Mouse (Mus musculus) liver, adult 2 months (tissue): ENCODE results near the gene Zfp865. TPM values are rescaled to one million over a fixed set of nuclear protein-coding genes. Genes with fewer than 3 reads are reported as not detected.

ENCODE experiments used
- DNase-seq: peaks from one replicate; pipeline ENCODE4 v3.0.0-alpha.2; 2011; ENCODE audit warnings: low read depth, low spot score; ENCODE audit errors: extremely low read depth
- H3K27ac ChIP-seq: fragments of 200-500 bp; replicated peaks from 2 replicates; pipeline ENCODE4 v1.5.1; 2012; ENCODE audit warnings: low read depth, mild to moderate bottlenecking, control low read depth, inconsistent platforms, low read length; ENCODE audit not compliant: insufficient read depth
- H3K27me3 ChIP-seq: fragments of 200-500 bp; 2 replicates; pipeline ENCODE4 v1.6.1; 2012; ENCODE audit warnings: mild to moderate bottlenecking, moderate library complexity, low read length, inconsistent platforms; ENCODE audit not compliant: control insufficient read depth, insufficient read depth
- H3K36me3 ChIP-seq: fragments of 200-500 bp; 2 replicates; pipeline ENCODE4 v1.6.1; 2012; ENCODE audit warnings: low read length, inconsistent platforms; ENCODE audit not compliant: control insufficient read depth, insufficient read depth
- H3K4me1 ChIP-seq: fragments of 200-500 bp; 2 replicates; pipeline ENCODE4 v1.6.1; 2011; ENCODE audit warnings: low read length; ENCODE audit not compliant: control insufficient read depth, insufficient read depth
- H3K4me3 ChIP-seq: fragments of 200-500 bp; 2 replicates; pipeline ENCODE4 v1.5.1; 2011; ENCODE audit warnings: low read depth, mild to moderate bottlenecking, control low read depth, low read length, moderate library complexity; ENCODE audit not compliant: insufficient read depth
- H3K79me2 ChIP-seq: fragments of 200-500 bp; 2 replicates; pipeline ENCODE4 v1.6.1; 2012; ENCODE audit warnings: inconsistent platforms, mild to moderate bottlenecking, low read length, moderate library complexity; ENCODE audit not compliant: control insufficient read depth, insufficient read depth
- H3K9ac ChIP-seq: fragments of 200-500 bp; 2 replicates; pipeline ENCODE4 v1.6.1; 2012; ENCODE audit warnings: low read depth, mild to moderate bottlenecking, control low read depth, inconsistent platforms, low read length
- CTCF ChIP-seq: fragments of 200-500 bp; IDR thresholded peaks from 2 replicates; pipeline ENCODE4 v1.5.1; 2011; ENCODE audit warnings: low read depth, low read length, control low read depth
- POLR2A ChIP-seq: fragments of 200-500 bp; IDR thresholded peaks from 2 replicates; pipeline ENCODE4 v1.6.1; 2011; ENCODE audit warnings: low read length, control low read depth; ENCODE audit not compliant: insufficient read depth; ENCODE audit errors: extremely low read depth
- WGBS: fragments of 180-500 bp; shearing (Covaris S2); methylation state at CpG from one replicate; pipeline ENCODE4 v1.1.7; 2018; 5-methylcytosine and 5-hydroxymethylcytosine counted together
- polyA plus RNA-seq: library from polyadenylated mRNA; depleted of rRNA; stranded (reverse); fragments of >200 nt; gene quantifications from 2 replicates; pipeline ENCODE4 v1.2.3, GENCODE M21; 2012
- total RNA-seq: library from RNA; depleted of rRNA; stranded (reverse); fragments of >200 nt; gene quantifications from 2 replicates; pipeline ENCODE4 v1.2.3, GENCODE M21; 2014

Zfp865 gene
- total and polyA plus RNA-seq, 2 experiments = 4.1 to 14.6 TPM

GRCm38 (mm10) chr7:4988250-4988649, 31.9 kb upstream of the Zfp865 start:
- no peak for DNase-seq
- no peaks in the 10 kb centered on the region; the same call in 1 of the 2 replicates for H3K27me3 ChIP-seq
- H3K4me3 ChIP-seq = no peak overlapping the region
- H3K36me3 ChIP-seq = no peaks in the 10 kb centered on the region
- 46% methylated on average over 2 of the region's 2 CpGs for WGBS
- no peak overlapping the region for H3K27ac ChIP-seq
- TF ChIP-seq POLR2A = no peak
- no peak for TF ChIP-seq CTCF
- no peaks in the 10 kb centered on the region for H3K79me2 ChIP-seq
- H3K4me1 ChIP-seq = no peaks in the 10 kb centered on the region
- H3K9ac ChIP-seq = no peak overlapping the region

GRCm38 (mm10) chr7:4993347-4993998, 26.7 kb upstream of the Zfp865 start:
- no peaks in the 10 kb centered on the region for H3K36me3 ChIP-seq
- H3K4me3 ChIP-seq = no peak overlapping the region
- 85% methylated on average over 55 of the region's 55 CpGs for WGBS
- no peaks in the 10 kb centered on the region for H3K79me2 ChIP-seq
- H3K27me3 ChIP-seq = no peaks in the 10 kb centered on the region; the same call in 1 of the 2 replicates
- no peak overlapping the region for H3K27ac ChIP-seq
- H3K4me1 ChIP-seq = peaks cover 4% of the 10 kb centered on the region; the same call in 1 of the 2 replicates
- no peak for DNase-seq
- no peak for TF ChIP-seq POLR2A
- TF ChIP-seq CTCF = no peak
- H3K9ac ChIP-seq = no peak overlapping the region

- Histone ChIP-seq H3K4me1 (peaks cover 4% of the 10 kb centered on the region; the same call in 1 of the 2 replicates), H3K4me3 (no peak overlapping the region), H3K27me3 (no peaks in the 10 kb centered on the region; the same call in 1 of the 2 replicates), H3K36me3 (no peaks in the 10 kb centered on the region), H3K9ac (no peak overlapping the region), H3K79me2 (no peaks in the 10 kb centered on the region), H3K27ac (no peak overlapping the region)
- no peak for DNase-seq
- TF ChIP-seq POLR2A (no peak), CTCF (no peak)
- 84% methylated on average over 59 of the region's 59 CpGs for WGBS
Observed at GRCm38 (mm10) chr7:4993999-4994788, 26.0 kb upstream of the Zfp865 start.

GRCm38 (mm10) chr7:4995268-4996002, 24.7 kb upstream of the Zfp865 start:
- no peaks in the 10 kb centered on the region for H3K79me2 ChIP-seq
- H3K4me1 ChIP-seq = peaks cover 4% of the 10 kb centered on the region; the same call in 1 of the 2 replicates
- no peaks in the 10 kb centered on the region for H3K27me3 ChIP-seq
- no peak for DNase-seq
- no peaks in the 10 kb centered on the region for H3K36me3 ChIP-seq
- no peak for TF ChIP-seq CTCF
- no peak for TF ChIP-seq POLR2A
- no peak overlapping the region for H3K27ac ChIP-seq
- 7% methylated on average over 18 of the region's 19 CpGs for WGBS
- H3K4me3 ChIP-seq = peak overlapping the region; percentile 89
- H3K9ac ChIP-seq = peak overlapping the region; percentile 87

- H3K4me3 ChIP-seq = peak within 1 kb of the TSS; percentile 89
- peak; percentile 59 for DNase-seq
- WGBS = 4% methylated on average over 19 of the region's 26 CpGs
- H3K79me2 ChIP-seq = no peaks in the 10 kb centered on the region
- H3K4me1 ChIP-seq = peaks cover 4% of the 10 kb centered on the region; the same call in 1 of the 2 replicates
- H3K36me3 ChIP-seq = no peaks in the 10 kb centered on the region
- no peaks in the 10 kb centered on the region for H3K27me3 ChIP-seq
- no peak within 1 kb of the TSS for H3K27ac ChIP-seq
- TF ChIP-seq POLR2A (0 out of 2 replicates have a peak, but pooled peaks have one; percentile 2), CTCF (no peak)
- H3K9ac ChIP-seq = peak within 1 kb of the TSS; percentile 87
Observed at GRCm38 (mm10) chr7:4996003-4996895, 23.9 kb upstream of the Zfp865 start, which contains the start of gene Zfp579. TSS of gene Zfp579 (minus strand) at chr7:4996158.
